Mouse (Mus musculus) kidney, postnatal 4 days (tissue): ENCODE data around the gene Smndc1.

Source experiments
- DNase-seq, 2 experiments: peaks; one replicate each; pipeline ENCODE4 v3.0.0; 2021; ENCODE audit warnings: mixed read lengths in 2 of 2

The Smndc1 gene

DNA sequence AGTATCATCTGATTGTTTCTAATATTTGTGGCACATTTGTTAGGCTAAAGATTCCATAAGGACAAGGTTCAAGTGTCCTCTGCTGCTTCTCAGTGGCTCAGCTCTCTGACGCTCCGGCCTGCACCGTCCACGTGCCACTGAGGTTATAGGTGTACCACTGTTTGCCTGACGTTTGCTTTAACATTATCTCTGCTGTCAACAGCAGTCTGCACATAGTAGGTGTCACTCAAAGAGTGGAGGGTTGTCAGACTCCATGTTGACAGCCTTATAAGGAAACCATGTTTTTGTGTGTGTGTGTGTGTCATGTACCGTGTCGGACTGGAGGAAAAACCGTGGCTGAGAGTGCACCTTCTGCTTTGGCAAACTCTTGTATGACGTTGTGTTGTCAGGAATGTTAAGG is 55.1 kb downstream of the Smndc1 start:
- no peak for DNase-seq

DNA sequence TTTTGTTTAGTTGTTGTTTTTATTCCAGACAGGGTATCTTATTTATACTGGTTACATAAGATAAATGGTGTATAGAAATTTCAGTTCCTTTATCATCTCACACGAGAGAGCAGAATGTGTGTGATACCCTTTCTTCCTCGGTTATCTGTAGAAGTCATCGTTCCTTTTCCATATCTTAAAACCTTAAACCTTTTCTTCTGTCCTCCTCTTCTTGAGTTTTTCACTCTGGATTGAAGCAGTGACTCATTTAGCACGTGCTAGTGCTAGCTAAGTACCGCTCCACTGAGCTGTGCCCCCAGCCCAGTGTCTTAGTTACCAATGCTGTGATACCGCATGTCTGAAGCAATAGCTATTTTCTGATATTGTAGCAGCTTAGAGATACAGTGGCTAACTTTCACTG is 56.6 kb downstream of the Smndc1 start:
- no peak for DNase-seq

DNA sequence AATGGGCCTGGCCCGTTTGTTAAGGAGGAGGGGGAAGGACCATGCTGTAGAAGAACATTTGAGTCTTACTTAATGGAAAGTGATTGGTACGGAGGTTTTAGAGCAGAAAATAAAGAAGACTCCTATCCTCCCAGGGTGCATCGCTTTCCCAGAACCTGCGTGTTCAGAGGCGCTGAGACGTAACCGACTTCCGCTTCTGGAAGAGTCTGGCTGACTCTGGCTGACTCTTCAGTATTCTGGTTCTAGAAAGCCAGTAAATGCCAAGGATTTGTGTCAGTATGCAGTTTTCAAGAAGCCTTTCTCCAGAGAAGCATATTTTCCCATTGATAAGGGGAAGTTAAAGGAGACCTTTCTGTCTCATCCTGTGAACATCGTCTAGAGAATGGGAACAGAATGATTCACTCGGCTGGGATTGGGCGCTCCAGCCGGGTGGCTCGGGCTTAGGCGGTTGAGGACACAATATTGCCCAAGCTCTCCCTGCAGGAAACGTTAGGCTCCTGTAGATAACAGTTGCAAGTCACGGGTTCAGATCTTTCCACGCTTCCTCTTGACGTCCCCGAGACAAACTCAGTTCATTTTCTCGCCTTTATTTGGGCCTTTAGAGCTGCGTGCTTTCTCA is 58.4 kb downstream of the Smndc1 start:
- peak in 1 of 2 experiments; percentile 32 for DNase-seq

DNA sequence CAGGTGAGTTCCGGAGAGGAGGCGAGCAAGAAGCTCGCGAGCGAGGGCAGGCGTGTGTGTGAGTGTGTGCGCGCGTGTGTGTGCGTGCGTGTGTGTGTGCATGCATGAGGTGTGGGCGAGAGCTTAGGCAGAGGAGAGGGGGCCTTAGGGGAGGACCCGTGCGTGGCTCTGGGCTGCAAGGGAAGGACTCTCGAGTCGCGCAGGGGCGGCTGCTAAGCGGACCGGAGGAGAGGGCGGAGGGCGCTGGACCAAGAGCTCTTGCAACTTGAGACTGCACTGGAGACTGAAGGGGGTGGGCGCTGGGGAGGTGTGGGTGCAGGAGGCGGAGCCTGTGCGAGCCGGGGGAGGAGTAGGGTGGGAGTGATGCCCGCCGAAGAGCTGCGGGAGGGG is 60.4 kb downstream of the Smndc1 start:
- DNase-seq, result peak; percentile 88 to 94
